Mouse (Mus musculus) T-helper 1 cell (primary cell): ENCODE data around the gene Clca2.
"Not testable (repeated sequence)": the region's sequence is repeated elsewhere in the genome, so short reads cannot be mapped to it uniquely, and the experiment has no call there.

Source experiments
- in situ Hi-C: fragments of 300-600 bp; cut with MboI, MseI; formaldehyde crosslinking; loops from one replicate; pipeline ENCODE4 v1.15.1; 2025; ENCODE audit warnings: high pct_unique_total_duplicates

Clca2 gene

GRCm38 (mm10) chr3:145087857-145088598 is 11.2 kb downstream of the Clca2 start:
- in situ Hi-C loops: no loop called here

GRCm38 (mm10) chr3:145086180-145086579 is 13.1 kb downstream of the Clca2 start:
- in situ Hi-C loops: no loop called here

- in situ Hi-C loops: no loop called here
These were observed 16.2 kb downstream of the Clca2 start for GRCm38 (mm10) chr3:145083081-145083480.

GRCm38 (mm10) chr3:145080904-145081303 is 18.3 kb downstream of the Clca2 start:
- in situ Hi-C loops: no loop called here

- in situ Hi-C loops: no loop called here
These were observed 20.8 kb downstream of the Clca2 start for GRCm38 (mm10) chr3:145078405-145078804.

- in situ Hi-C loops: no loop called here
These were observed 26.9 kb downstream of the Clca2 start for GRCm38 (mm10) chr3:145072339-145072738.

- in situ Hi-C loops: no loop called here
These were observed 30.3 kb downstream of the Clca2 start for GRCm38 (mm10) chr3:145068964-145069363.

GRCm38 (mm10) chr3:145055138-145055537 is 44.1 kb downstream of the Clca2 start:
- in situ Hi-C loops: not testable (repeated sequence)

- in situ Hi-C loops: no loop called here
These were observed 49.4 kb downstream of the Clca2 start for GRCm38 (mm10) chr3:145049820-145050219.

- in situ Hi-C loops: no loop called here
These were observed 60.4 kb downstream of the Clca2 start for GRCm38 (mm10) chr3:145038813-145039212.

GRCm38 (mm10) chr3:145032676-145033075 is 66.6 kb downstream of the Clca2 start, which contains the start of gene Clca1:
Gene Clca1, minus strand, starts transcription at chr3:145032776.
- in situ Hi-C loops: no loop called here

- in situ Hi-C loops: no loop called here
These were observed 71.2 kb downstream of the Clca2 start for GRCm38 (mm10) chr3:145028036-145028435.

- in situ Hi-C loops: no loop called here
These were observed 72.5 kb downstream of the Clca2 start for GRCm38 (mm10) chr3:145026750-145027149.
